Mouse (Mus musculus): ENCODE measurements around the gene Atp5k. TPM values are rescaled to one million over a fixed set of nuclear protein-coding genes. Genes with fewer than 3 reads are reported as not detected.

Gene Atp5k
- total RNA-seq, 2 experiments from 2014 or later: 254 to 275 TPM

GRCm38 (mm10) chr5:108431196-108431595 is 3.1 kb downstream of the Atp5k start:
- ATAC-seq (replicated peaks; ENCODE audit: poor library complexity): no peak

DNA sequence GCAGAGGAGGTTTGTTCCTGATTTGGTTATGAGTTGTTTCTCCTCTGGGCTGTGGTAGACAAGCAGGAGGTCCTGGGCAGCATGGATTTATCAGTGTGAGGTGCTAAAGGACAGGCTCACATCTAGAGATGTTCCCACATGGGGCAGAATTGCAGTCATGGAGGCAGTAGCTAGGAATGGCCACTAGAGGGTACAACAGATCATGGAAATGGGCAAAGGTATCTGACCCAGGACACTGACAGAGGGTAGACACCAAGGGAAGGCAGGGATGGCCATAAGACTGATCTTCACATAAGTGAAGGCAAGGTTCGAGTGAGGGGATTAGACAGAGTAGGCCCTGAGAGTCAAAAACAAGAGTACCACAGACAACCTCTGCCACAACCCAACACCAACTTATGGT is 7.1 kb downstream of the Atp5k start:
- ATAC-seq (replicated peaks; ENCODE audit: poor library complexity): peak; percentile 95

DNA sequence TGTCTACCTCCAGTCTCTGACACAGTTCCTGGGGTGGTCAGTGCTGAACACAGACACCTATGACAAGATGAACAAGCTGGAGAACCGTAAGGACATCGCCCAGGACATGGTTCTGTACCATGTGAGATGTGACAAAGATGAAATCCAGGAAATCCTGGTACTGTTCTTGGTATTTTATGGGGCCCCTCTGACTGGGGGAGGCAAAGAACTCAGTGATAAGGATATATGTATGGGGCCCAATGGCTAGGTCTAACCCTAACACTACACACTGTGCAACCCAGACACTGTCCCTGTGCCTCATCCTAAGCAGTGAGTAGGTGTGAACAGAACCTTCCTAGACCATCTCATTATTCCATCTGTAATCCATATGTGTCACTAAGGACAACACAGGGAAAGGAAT is 10.8 kb downstream of the Atp5k start:
- ATAC-seq (replicated peaks; ENCODE audit: poor library complexity): no peak

- ATAC-seq (replicated peaks; ENCODE audit: poor library complexity): no peak
Measured at GRCm38 (mm10) chr5:108422741-108423140, 11.5 kb downstream of the Atp5k start.

GRCm38 (mm10) chr5:108414711-108415110 is 19.5 kb downstream of the Atp5k start:
- peak; percentile 71 for ATAC-seq (replicated peaks; ENCODE audit: poor library complexity)

- no peak for ATAC-seq (replicated peaks; ENCODE audit: poor library complexity)
Measured at GRCm38 (mm10) chr5:108406977-108407376, 27.3 kb downstream of the Atp5k start.

DNA sequence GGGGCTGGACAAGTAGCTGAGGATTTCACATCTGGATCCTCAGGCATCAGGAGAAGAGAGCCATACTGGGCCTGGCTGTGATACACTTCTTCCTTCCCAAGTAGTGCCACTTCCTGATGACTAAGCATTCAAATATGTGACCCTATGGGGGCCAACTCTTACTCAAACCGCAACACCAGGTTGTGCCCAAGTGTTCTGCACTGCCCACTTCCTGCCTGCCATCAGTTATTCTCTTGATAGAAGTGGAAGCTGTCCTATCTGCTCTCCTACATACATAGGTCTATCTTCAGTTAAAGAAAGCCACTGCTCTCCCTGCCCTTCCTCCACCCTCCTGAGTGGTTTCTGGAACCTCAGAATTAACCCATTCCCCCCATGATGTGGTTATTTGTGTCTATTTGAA is 28.8 kb downstream of the Atp5k start:
- ATAC-seq (replicated peaks; ENCODE audit: poor library complexity): peak; percentile 96

DNA sequence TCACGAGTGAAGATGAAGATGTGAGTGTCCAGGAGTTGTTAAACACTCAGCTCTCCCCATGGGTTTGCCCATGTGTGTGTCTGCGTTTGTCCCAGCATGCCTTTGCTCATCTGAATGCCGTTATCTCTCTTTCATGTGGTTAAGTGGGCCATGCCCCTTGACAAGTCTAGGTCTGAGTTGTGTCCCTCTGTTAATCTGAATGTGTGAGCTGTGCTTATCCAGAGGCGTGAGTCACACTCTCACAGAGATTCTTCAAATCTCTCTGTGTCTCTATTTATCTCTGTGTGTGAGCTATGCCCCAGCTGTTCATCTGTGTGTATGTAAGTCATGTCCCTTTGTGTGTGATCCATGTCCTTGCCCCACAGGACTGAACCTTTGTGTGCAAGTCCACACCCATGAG is 30.8 kb downstream of the Atp5k start:
- no peak for ATAC-seq (replicated peaks; ENCODE audit: poor library complexity)

- ATAC-seq (replicated peaks; ENCODE audit: poor library complexity): no peak
Measured at GRCm38 (mm10) chr5:108389744-108390143, 44.5 kb downstream of the Atp5k start.

DNA sequence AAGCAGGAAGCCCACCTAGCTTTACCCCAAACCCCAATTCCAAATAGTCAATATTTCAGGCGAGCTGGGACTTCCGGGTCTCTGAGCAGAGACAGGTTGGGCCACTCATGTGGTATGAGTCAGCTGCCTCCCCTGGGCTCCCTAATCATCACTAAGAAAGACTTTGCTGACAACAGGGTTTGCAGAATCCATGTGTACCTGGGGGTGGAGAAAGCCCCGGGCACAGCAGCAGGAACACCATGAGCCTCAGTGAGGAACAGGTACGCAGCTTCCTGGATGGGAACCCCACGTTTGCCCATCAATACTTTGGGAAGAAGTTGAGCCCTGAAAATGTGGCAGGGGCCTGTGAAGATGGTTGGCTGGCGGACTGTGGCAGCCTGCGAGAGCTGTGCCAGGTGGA is 46.0 kb downstream of the Atp5k start, which contains the start of gene Pde6b:
Gene Pde6b (plus strand): TSS at position 191 of the 400 bp plus-strand sequence.
- ATAC-seq (replicated peaks; ENCODE audit: poor library complexity): no peak

DNA sequence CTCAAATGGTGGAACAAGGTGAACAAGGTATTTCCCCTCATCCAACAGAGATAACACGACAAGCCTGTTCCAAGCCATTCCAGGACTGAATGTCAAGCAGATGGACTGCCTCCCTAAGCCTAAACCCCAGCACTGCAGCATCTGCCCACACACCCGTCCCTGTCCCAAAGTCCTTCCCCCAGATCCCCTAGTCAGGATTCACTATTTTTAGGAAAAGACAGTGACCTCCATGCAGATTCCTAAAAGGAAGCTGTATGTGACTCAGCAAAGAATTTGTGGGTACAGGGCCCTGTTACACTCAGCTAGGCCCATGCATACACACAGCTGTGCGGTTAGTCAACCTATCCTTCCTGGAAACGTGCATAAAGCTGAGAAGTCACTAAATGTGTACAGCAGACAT is 47.8 kb downstream of the Atp5k start:
- ATAC-seq (replicated peaks; ENCODE audit: poor library complexity): no peak

GRCm38 (mm10) chr5:108385632-108386031 is 48.6 kb downstream of the Atp5k start:
- no peak for ATAC-seq (replicated peaks; ENCODE audit: poor library complexity)

Other genes with a start within 250 kb of the Atp5k start
- 82.6 and 102 TPM in 2 replicates for gene Dr1, start 165.6 kb downstream of the Atp5k start, total RNA-seq (2015)
- gene Dr1, start 165.6 kb downstream of the Atp5k start, total RNA-seq (2017): 67.8 and 73.8 TPM in 2 replicates
- gene Pigg, start 121.8 kb downstream of the Atp5k start, total RNA-seq (2015): 4.2 and 4.8 TPM in 2 replicates
- 6.6 and 8.4 TPM in 2 replicates for gene Pigg, start 121.8 kb downstream of the Atp5k start, total RNA-seq (2017)
- not detected in 2 replicates for gene Gm42517, start 66.5 kb downstream of the Atp5k start, total RNA-seq (2015)
- not detected in 2 replicates for gene Gm42517, start 66.5 kb downstream of the Atp5k start, total RNA-seq (2017)
- gene Pde6b, start 46.1 kb downstream of the Atp5k start, total RNA-seq (2015): not detected in 2 replicates
- not detected in 2 replicates for gene Pde6b, start 46.1 kb downstream of the Atp5k start, total RNA-seq (2017)
- 0.59 and 1.6 TPM in 2 replicates for gene Mfsd7a, start 14.4 kb upstream of the Atp5k start, total RNA-seq (2015)
- gene Mfsd7a, start 14.4 kb upstream of the Atp5k start, total RNA-seq (2017): 1.1 and 1.2 TPM in 2 replicates
- gene Pcgf3, start 26.8 kb upstream of the Atp5k start, total RNA-seq (2015): 15.8 and 21.1 TPM in 2 replicates
- 7.6 and 10.6 TPM in 2 replicates for gene Pcgf3, start 26.8 kb upstream of the Atp5k start, total RNA-seq (2017)
- 0.07 TPM in 1 of 2 replicates, not detected in the other for gene Cplx1, start 115.6 kb upstream of the Atp5k start, total RNA-seq (2015)
- not detected in 2 replicates for gene Cplx1, start 115.6 kb upstream of the Atp5k start, total RNA-seq (2017)
- gene Gak, start 195.3 kb upstream of the Atp5k start, total RNA-seq (2015): 69.6 and 74.6 TPM in 2 replicates
- 89.9 and 120 TPM in 2 replicates for gene Gak, start 195.3 kb upstream of the Atp5k start, total RNA-seq (2017)
- 22.9 and 28.7 TPM in 2 replicates for gene Tmem175, start 195.3 kb upstream of the Atp5k start, total RNA-seq (2015)
- 13.4 and 13.8 TPM in 2 replicates for gene Tmem175, start 195.3 kb upstream of the Atp5k start, total RNA-seq (2017)
- gene Idua, start 225.9 kb upstream of the Atp5k start, total RNA-seq (2015): 15.6 and 18.5 TPM in 2 replicates
- 3.1 and 7.3 TPM in 2 replicates for gene Idua, start 225.9 kb upstream of the Atp5k start, total RNA-seq (2017)
- gene Dgkq, start 235.2 kb upstream of the Atp5k start, total RNA-seq (2015): 4.2 and 4.8 TPM in 2 replicates
- gene Dgkq, start 235.2 kb upstream of the Atp5k start, total RNA-seq (2017): 4.2 and 8.2 TPM in 2 replicates
- 2.0 and 2.1 TPM in 2 replicates for gene Slc26a1, start 241.1 kb upstream of the Atp5k start, total RNA-seq (2015)
- gene Slc26a1, start 241.1 kb upstream of the Atp5k start, total RNA-seq (2017): 0.75 and 1.5 TPM in 2 replicates

Data from megakaryocyte progenitor cell, adult 5-6 weeks (primary cell).